Mouse (Mus musculus): Measurements from ENCODE around the gene Ccdc155. TPM values are rescaled to one million over a fixed set of nuclear protein-coding genes. Genes with fewer than 3 reads are reported as not detected.

Gene Ccdc155
- polyA plus RNA-seq, 1 experiment from 2014 or later = 0.41 TPM

- ATAC-seq (replicated peaks; ENCODE audit: insufficient number of reproducible peaks, low FRiP score, low TSS enrichment, low read depth) (no peak), DNase-seq (ENCODE audit: low spot score) (no peak)
- Histone ChIP-seq H3K27me3 (ENCODE audit: control insufficient read depth, insufficient read depth, low read length) (peaks cover 12% of the 10 kb centered on the region), H3K4me2 (ENCODE audit: low read depth, low read length) (no peak overlapping the region), H3K9ac (replicated peaks; ENCODE audit: low read length) (no peak overlapping the region), H3K9me3 (replicated peaks; ENCODE audit: control insufficient read depth, low read length) (no peaks in the 10 kb centered on the region), H3K4me3 (ENCODE audit: low read depth, low read length) (no peak overlapping the region), H3K27ac (replicated peaks; ENCODE audit: low read depth, low read length) (no peak overlapping the region), H3K4me1 (ENCODE audit: control insufficient read depth, insufficient read depth, low read length) (peaks cover 4% of the 10 kb centered on the region; the same call in 1 of the 2 replicates), H3K36me3 (replicated peaks; ENCODE audit: control insufficient read depth, insufficient read depth, low read depth, low read length) (no peaks in the 10 kb centered on the region; the same call in 1 of the 2 replicates)
- whole genome bisulfite sequencing = 90% methylated on average over 6 of the region's 6 CpGs
Measured at GRCm38 (mm10) chr7:45158991-45159390, 45.7 kb downstream of the Ccdc155 start.

GRCm38 (mm10) chr7:45157459-45157858 lies 47.2 kb downstream of the Ccdc155 start:
- 88% methylated on average over 14 of the region's 14 CpGs for WGBS
- Histone ChIP-seq H3K9ac (replicated peaks; ENCODE audit: low read length) (no peak overlapping the region), H3K27me3 (ENCODE audit: control insufficient read depth, insufficient read depth, low read length) (no peaks in the 10 kb centered on the region), H3K4me1 (ENCODE audit: control insufficient read depth, insufficient read depth, low read length) (peaks cover 2% of the 10 kb centered on the region), H3K27ac (replicated peaks; ENCODE audit: low read depth, low read length) (no peak overlapping the region), H3K4me3 (ENCODE audit: low read depth, low read length) (no peak overlapping the region), H3K4me2 (ENCODE audit: low read depth, low read length) (no peak overlapping the region), H3K9me3 (replicated peaks; ENCODE audit: control insufficient read depth, low read length) (no peaks in the 10 kb centered on the region), H3K36me3 (replicated peaks; ENCODE audit: control insufficient read depth, insufficient read depth, low read depth, low read length) (no peaks in the 10 kb centered on the region; the same call in 1 of the 2 replicates)
- ATAC-seq (replicated peaks; ENCODE audit: insufficient number of reproducible peaks, low FRiP score, low TSS enrichment, low read depth) (no peak), DNase-seq (ENCODE audit: low spot score) (no peak)

GRCm38 (mm10) chr7:45156206-45156605 lies 48.5 kb downstream of the Ccdc155 start:
- H3K4me1 ChIP-seq (ENCODE audit: control insufficient read depth, insufficient read depth, low read length) = peaks cover 2% of the 10 kb centered on the region; the same call in 1 of the 2 replicates
- no peak overlapping the region for H3K27ac ChIP-seq (replicated peaks; ENCODE audit: low read depth, low read length)
- no peaks in the 10 kb centered on the region for H3K9me3 ChIP-seq (replicated peaks; ENCODE audit: control insufficient read depth, low read length)
- WGBS = 95% methylated on average over 15 of the region's 15 CpGs
- ATAC-seq (replicated peaks; ENCODE audit: insufficient number of reproducible peaks, low FRiP score, low TSS enrichment, low read depth) (no peak), DNase-seq (ENCODE audit: low spot score) (no peak)
- H3K4me3 ChIP-seq (ENCODE audit: low read depth, low read length) = no peak overlapping the region
- H3K27me3 ChIP-seq (ENCODE audit: control insufficient read depth, insufficient read depth, low read length) = no peaks in the 10 kb centered on the region
- no peak overlapping the region for H3K9ac ChIP-seq (replicated peaks; ENCODE audit: low read length)
- no peaks in the 10 kb centered on the region; the same call in 1 of the 2 replicates for H3K36me3 ChIP-seq (replicated peaks; ENCODE audit: control insufficient read depth, insufficient read depth, low read depth, low read length)
- no peak overlapping the region for H3K4me2 ChIP-seq (ENCODE audit: low read depth, low read length)

- ATAC-seq (replicated peaks; ENCODE audit: insufficient number of reproducible peaks, low FRiP score, low TSS enrichment, low read depth) (no peak), DNase-seq (ENCODE audit: low spot score) (no peak)
- no peak overlapping the region for H3K4me3 ChIP-seq (ENCODE audit: low read depth, low read length)
- H3K36me3 ChIP-seq (replicated peaks; ENCODE audit: control insufficient read depth, insufficient read depth, low read depth, low read length) = no peaks in the 10 kb centered on the region; the same call in 1 of the 2 replicates
- peaks cover 6% of the 10 kb centered on the region for H3K4me1 ChIP-seq (ENCODE audit: control insufficient read depth, insufficient read depth, low read length)
- H3K27ac ChIP-seq (replicated peaks; ENCODE audit: low read depth, low read length) = no peak overlapping the region
- H3K9ac ChIP-seq (replicated peaks; ENCODE audit: low read length) = no peak overlapping the region
- no peaks in the 10 kb centered on the region for H3K27me3 ChIP-seq (ENCODE audit: control insufficient read depth, insufficient read depth, low read length)
- 88% methylated on average over 9 of the region's 9 CpGs for WGBS
- no peak overlapping the region for H3K4me2 ChIP-seq (ENCODE audit: low read depth, low read length)
- no peaks in the 10 kb centered on the region for H3K9me3 ChIP-seq (replicated peaks; ENCODE audit: control insufficient read depth, low read length)
Measured at GRCm38 (mm10) chr7:45155590-45155989, 49.1 kb downstream of the Ccdc155 start.

GRCm38 (mm10) chr7:45154993-45155514 lies 49.6 kb downstream of the Ccdc155 start:
- ATAC-seq (replicated peaks; ENCODE audit: insufficient number of reproducible peaks, low FRiP score, low TSS enrichment, low read depth) = no peak; the same call in 1 of the 2 replicates
- WGBS = 79% methylated on average over 12 of the region's 12 CpGs
- Histone ChIP-seq H3K36me3 (replicated peaks; ENCODE audit: control insufficient read depth, insufficient read depth, low read depth, low read length) (no peaks in the 10 kb centered on the region; the same call in 1 of the 2 replicates), H3K4me1 (ENCODE audit: control insufficient read depth, insufficient read depth, low read length) (peaks cover 6% of the 10 kb centered on the region), H3K27me3 (ENCODE audit: control insufficient read depth, insufficient read depth, low read length) (no peaks in the 10 kb centered on the region), H3K9ac (replicated peaks; ENCODE audit: low read length) (no peak overlapping the region; the same call in 1 of the 2 replicates), H3K9me3 (replicated peaks; ENCODE audit: control insufficient read depth, low read length) (no peaks in the 10 kb centered on the region), H3K4me2 (ENCODE audit: low read depth, low read length) (peak overlapping the region; percentile 39; the same call in 1 of the 2 replicates), H3K27ac (replicated peaks; ENCODE audit: low read depth, low read length) (no peak overlapping the region), H3K4me3 (ENCODE audit: low read depth, low read length) (peak overlapping the region; percentile 60)
- peak; percentile 51 for DNase-seq (ENCODE audit: low spot score)

- WGBS = 5% methylated on average over 69 of the region's 69 CpGs
Measured at GRCm38 (mm10) chr7:45154096-45154992, 50.3 kb downstream of the Ccdc155 start, which contains the start of the genes Pih1d1 and Aldh16a1. Pih1d1 (plus strand) TSS chr7:45154303. Aldh16a1 (minus strand) TSS chr7:45154584.

GRCm38 (mm10) chr7:45153586-45153985 lies 51.1 kb downstream of the Ccdc155 start:
- peaks cover 6% of the 10 kb centered on the region for H3K4me1 ChIP-seq (ENCODE audit: control insufficient read depth, insufficient read depth, low read length)
- no peaks in the 10 kb centered on the region for H3K9me3 ChIP-seq (replicated peaks; ENCODE audit: control insufficient read depth, low read length)
- H3K4me2 ChIP-seq (ENCODE audit: low read depth, low read length) = peak overlapping the region; percentile 84
- no peaks in the 10 kb centered on the region for H3K36me3 ChIP-seq (replicated peaks; ENCODE audit: control insufficient read depth, insufficient read depth, low read depth, low read length)
- ATAC-seq (replicated peaks; ENCODE audit: insufficient number of reproducible peaks, low FRiP score, low TSS enrichment, low read depth) (no peak), DNase-seq (ENCODE audit: low spot score) (no peak)
- WGBS = 3% methylated on average over 5 of the region's 5 CpGs
- no peaks in the 10 kb centered on the region for H3K27me3 ChIP-seq (ENCODE audit: control insufficient read depth, insufficient read depth, low read length)
- peak overlapping the region; percentile 60 for H3K4me3 ChIP-seq (ENCODE audit: low read depth, low read length)
- peak overlapping the region; percentile 75 for H3K27ac ChIP-seq (replicated peaks; ENCODE audit: low read depth, low read length)
- H3K9ac ChIP-seq (replicated peaks; ENCODE audit: low read length) = peak overlapping the region; percentile 86

More at GRCm38 (mm10) chr7:45154096-45154992, 50.3 kb downstream of the Ccdc155 start, which contains the start of the genes Pih1d1 and Aldh16a1:
- DNase-seq (ENCODE audit: low spot score) (peak; percentile 97), ATAC-seq (replicated peaks; ENCODE audit: insufficient number of reproducible peaks, low FRiP score, low TSS enrichment, low read depth) (peak; percentile 93)
- Histone ChIP-seq H3K27ac (replicated peaks; ENCODE audit: low read depth, low read length) (peak within 1 kb of the TSS; percentile 75), H3K4me3 (ENCODE audit: low read depth, low read length) (peak within 1 kb of the TSS; percentile 60), H3K27me3 (ENCODE audit: control insufficient read depth, insufficient read depth, low read length) (no peaks in the 10 kb centered on the region), H3K4me1 (ENCODE audit: control insufficient read depth, insufficient read depth, low read length) (peaks cover 6% of the 10 kb centered on the region), H3K4me2 (ENCODE audit: low read depth, low read length) (peak within 1 kb of the TSS; percentile 84), H3K9ac (replicated peaks; ENCODE audit: low read length) (peak within 1 kb of the TSS; percentile 86), H3K36me3 (replicated peaks; ENCODE audit: control insufficient read depth, insufficient read depth, low read depth, low read length) (no peaks in the 10 kb centered on the region; the same call in 1 of the 2 replicates), H3K9me3 (replicated peaks; ENCODE audit: control insufficient read depth, low read length) (no peaks in the 10 kb centered on the region)

All from embryonic facial prominence, embryonic 11.5 days (tissue).